Mouse (Mus musculus): ENCODE measurements at regions not wholly inside any gene's neighbourhood (a gene's known extent, or its start where the extent isn't known, plus 50 kb on each side); places are given as distances from the start of the nearest gene placed in this dataset.
A peak's percentile ranks its signal among the peaks of the same experiment; 100 is the strongest.

- Histone ChIP-seq H3K27ac (replicated peaks) (no peak overlapping the region), H3K4me2 (no peak overlapping the region), H3K4me1 (replicated peaks) (no peaks in the 10 kb centered on the region), H3K9me3 (no peaks in the 10 kb centered on the region), H3K9ac (no peak overlapping the region), H3K4me3 (no peak overlapping the region), H3K36me3 (no peaks in the 10 kb centered on the region), H3K27me3 (no peaks in the 10 kb centered on the region)
- WGBS, result 90% methylated on average over 6 of the region's 6 CpGs
- no peak for ATAC-seq (ENCODE audit: low read depth)
These were observed 163.2 kb upstream of the Fstl4 start for GRCm38 (mm10) chr11:52601196-52601595.

GRCm38 (mm10) chr11:52602061-52602561 lies 162.3 kb upstream of the Fstl4 start:
- H3K27ac ChIP-seq (replicated peaks), result no peak overlapping the region
- 73% methylated on average over 15 of the region's 15 CpGs for WGBS
- H3K9me3 ChIP-seq, result no peaks in the 10 kb centered on the region
- no peaks in the 10 kb centered on the region for H3K27me3 ChIP-seq
- H3K36me3 ChIP-seq, result no peaks in the 10 kb centered on the region
- H3K4me3 ChIP-seq, result no peak overlapping the region
- ATAC-seq (ENCODE audit: low read depth), result no peak
- H3K4me1 ChIP-seq (replicated peaks), result no peaks in the 10 kb centered on the region
- H3K4me2 ChIP-seq, result no peak overlapping the region
- H3K9ac ChIP-seq, result no peak overlapping the region

DNA sequence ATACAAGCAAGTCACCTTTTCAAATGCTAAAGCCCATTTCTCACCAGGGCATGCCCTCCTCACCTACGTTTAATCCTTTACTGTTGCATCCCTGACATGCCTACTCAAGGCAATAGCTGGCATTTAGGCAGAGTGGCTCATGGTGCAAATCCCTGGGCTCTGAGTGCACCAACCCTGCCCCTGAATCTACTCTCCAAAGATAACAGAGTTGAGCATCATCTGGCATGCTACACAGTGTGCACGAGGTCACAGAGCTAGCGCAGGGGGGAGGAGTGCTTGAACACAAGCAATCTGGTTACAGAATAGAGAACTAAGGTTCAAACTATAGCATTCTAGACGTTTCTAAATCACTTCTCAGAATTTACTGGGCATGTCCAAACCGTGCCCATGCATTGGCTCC lies 161.6 kb upstream of the Fstl4 start:
- no peaks in the 10 kb centered on the region for H3K4me1 ChIP-seq (replicated peaks)
- no peak overlapping the region for H3K4me3 ChIP-seq
- H3K27ac ChIP-seq (replicated peaks), result no peak overlapping the region
- no peak overlapping the region for H3K4me2 ChIP-seq
- H3K9me3 ChIP-seq, result no peaks in the 10 kb centered on the region
- ATAC-seq (ENCODE audit: low read depth), result no peak
- 79% methylated on average over 5 of the region's 5 CpGs for WGBS
- H3K27me3 ChIP-seq, result no peaks in the 10 kb centered on the region
- H3K9ac ChIP-seq, result no peak overlapping the region
- no peaks in the 10 kb centered on the region for H3K36me3 ChIP-seq

GRCm38 (mm10) chr11:52610681-52611165 lies 153.7 kb upstream of the Fstl4 start:
- 92% methylated on average over 1 of the region's 1 CpGs for WGBS
- H3K4me1 ChIP-seq (replicated peaks), result peaks cover 2% of the 10 kb centered on the region; the same call in 1 of the 2 replicates
- H3K4me3 ChIP-seq, result no peak overlapping the region
- H3K4me2 ChIP-seq, result no peak overlapping the region
- H3K27me3 ChIP-seq, result no peaks in the 10 kb centered on the region
- H3K9ac ChIP-seq, result no peak overlapping the region
- H3K9me3 ChIP-seq, result peaks cover 23% of the 10 kb centered on the region
- H3K36me3 ChIP-seq, result no peaks in the 10 kb centered on the region
- no peak for ATAC-seq (ENCODE audit: low read depth)
- no peak overlapping the region for H3K27ac ChIP-seq (replicated peaks)

- peaks cover 10% of the 10 kb centered on the region; the same call in 1 of the 2 replicates for H3K9me3 ChIP-seq
- H3K4me3 ChIP-seq, result no peak overlapping the region
- H3K27me3 ChIP-seq, result no peaks in the 10 kb centered on the region
- 43% methylated on average over 4 of the region's 4 CpGs for WGBS
- no peak for ATAC-seq (ENCODE audit: low read depth)
- H3K9ac ChIP-seq, result no peak overlapping the region
- no peak overlapping the region for H3K27ac ChIP-seq (replicated peaks)
- H3K4me2 ChIP-seq, result no peak overlapping the region
- peaks cover 25% of the 10 kb centered on the region for H3K4me1 ChIP-seq (replicated peaks)
- no peaks in the 10 kb centered on the region for H3K36me3 ChIP-seq
These were observed 148.8 kb upstream of the Fstl4 start for GRCm38 (mm10) chr11:52615622-52616021.

DNA sequence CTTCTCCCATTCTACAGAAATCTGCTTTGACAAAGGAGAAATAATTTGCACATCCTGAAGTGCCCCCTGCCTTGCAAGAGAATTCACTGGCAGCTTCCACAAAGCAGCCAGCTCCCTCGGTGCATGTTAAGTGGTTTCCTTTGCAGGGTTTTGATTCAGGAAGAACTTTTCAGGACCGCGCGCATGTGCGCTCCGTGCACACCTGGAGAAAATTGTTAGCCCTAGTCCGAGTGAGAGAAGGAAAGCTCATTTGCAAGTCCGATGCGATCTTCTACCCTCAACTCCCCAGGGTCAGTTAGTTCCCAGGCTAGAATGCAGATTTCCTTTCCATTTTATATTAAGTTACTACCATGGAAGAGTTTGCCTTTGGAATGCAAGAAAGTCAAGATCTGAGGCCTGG lies 145.8 kb upstream of the Fstl4 start:
- ATAC-seq (ENCODE audit: low read depth), result no peak
- Histone ChIP-seq H3K36me3 (no peaks in the 10 kb centered on the region), H3K9me3 (no peaks in the 10 kb centered on the region), H3K27ac (replicated peaks) (no peak overlapping the region), H3K4me3 (no peak overlapping the region), H3K27me3 (no peaks in the 10 kb centered on the region), H3K4me1 (replicated peaks) (peaks cover 25% of the 10 kb centered on the region), H3K9ac (no peak overlapping the region), H3K4me2 (no peak overlapping the region)
- WGBS, result 28% methylated on average over 9 of the region's 9 CpGs

DNA sequence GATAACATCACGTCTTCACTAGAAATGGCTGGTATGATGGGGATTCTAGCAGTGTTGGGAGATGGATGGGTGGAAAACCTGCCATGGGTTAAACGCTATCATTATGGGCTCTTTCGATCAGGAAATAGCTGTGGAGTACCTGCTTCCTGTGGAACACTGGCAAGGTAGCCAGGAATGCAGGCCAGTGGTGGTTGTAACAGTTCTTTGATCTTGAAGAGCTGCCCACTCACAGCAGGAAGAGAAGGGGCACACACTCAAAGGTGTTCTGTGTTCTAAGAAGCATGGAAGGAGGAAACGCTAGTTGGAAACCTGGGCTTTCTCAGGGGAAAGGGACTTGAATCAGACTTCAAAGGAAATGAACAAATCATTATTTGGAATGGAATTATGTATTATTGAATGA lies 141.6 kb upstream of the Fstl4 start:
- Histone ChIP-seq H3K4me1 (replicated peaks) (peaks cover 11% of the 10 kb centered on the region), H3K4me2 (no peak overlapping the region), H3K27ac (replicated peaks) (no peak overlapping the region), H3K36me3 (no peaks in the 10 kb centered on the region), H3K9ac (no peak overlapping the region), H3K9me3 (no peaks in the 10 kb centered on the region), H3K27me3 (no peaks in the 10 kb centered on the region), H3K4me3 (no peak overlapping the region)
- WGBS, result 60% methylated on average over 4 of the region's 4 CpGs
- no peak for ATAC-seq (ENCODE audit: low read depth)

GRCm38 (mm10) chr11:52628875-52629274 lies 135.6 kb upstream of the Fstl4 start:
- Histone ChIP-seq H3K4me3 (no peak overlapping the region), H3K9me3 (no peaks in the 10 kb centered on the region), H3K4me1 (replicated peaks) (no peaks in the 10 kb centered on the region), H3K36me3 (no peaks in the 10 kb centered on the region), H3K27ac (replicated peaks) (no peak overlapping the region), H3K9ac (no peak overlapping the region), H3K27me3 (no peaks in the 10 kb centered on the region), H3K4me2 (no peak overlapping the region)
- no peak for ATAC-seq (ENCODE audit: low read depth)
- WGBS, result 71% methylated on average over 2 of the region's 2 CpGs

DNA sequence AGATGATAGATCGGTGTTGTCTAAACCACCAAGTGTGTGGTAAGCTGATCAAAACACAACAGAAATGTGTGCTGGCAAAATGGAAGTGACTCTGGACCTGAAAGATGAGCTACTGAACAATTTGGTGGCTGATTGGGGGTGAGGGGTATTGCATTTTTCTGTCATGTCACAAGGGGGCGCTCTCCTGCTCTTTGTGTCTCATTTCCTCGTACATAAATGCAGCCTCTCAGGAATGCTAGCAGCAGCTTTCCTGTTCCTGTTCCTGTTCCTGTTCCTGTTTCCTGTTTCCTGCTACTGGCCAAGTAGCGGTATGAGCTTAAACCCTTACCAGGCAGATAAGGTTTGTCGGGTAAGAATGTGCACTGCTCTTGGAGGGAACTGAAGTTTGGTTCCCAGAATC lies 134.7 kb upstream of the Fstl4 start:
- H3K4me2 ChIP-seq, result no peak overlapping the region
- ATAC-seq (ENCODE audit: low read depth), result no peak
- H3K27ac ChIP-seq (replicated peaks), result no peak overlapping the region
- no peaks in the 10 kb centered on the region for H3K4me1 ChIP-seq (replicated peaks)
- H3K27me3 ChIP-seq, result no peaks in the 10 kb centered on the region
- WGBS, result 61% methylated on average over 5 of the region's 5 CpGs
- no peak overlapping the region for H3K9ac ChIP-seq
- no peak overlapping the region for H3K4me3 ChIP-seq
- no peaks in the 10 kb centered on the region for H3K9me3 ChIP-seq
- H3K36me3 ChIP-seq, result no peaks in the 10 kb centered on the region

GRCm38 (mm10) chr11:52631579-52631978 lies 132.9 kb upstream of the Fstl4 start:
- Histone ChIP-seq H3K9me3 (no peaks in the 10 kb centered on the region), H3K4me2 (no peak overlapping the region), H3K4me3 (no peak overlapping the region), H3K27me3 (no peaks in the 10 kb centered on the region), H3K36me3 (no peaks in the 10 kb centered on the region), H3K9ac (no peak overlapping the region), H3K27ac (replicated peaks) (no peak overlapping the region), H3K4me1 (replicated peaks) (peaks cover 14% of the 10 kb centered on the region)
- ATAC-seq (ENCODE audit: low read depth), result no peak
- WGBS, result 55% methylated on average over 3 of the region's 3 CpGs

DNA sequence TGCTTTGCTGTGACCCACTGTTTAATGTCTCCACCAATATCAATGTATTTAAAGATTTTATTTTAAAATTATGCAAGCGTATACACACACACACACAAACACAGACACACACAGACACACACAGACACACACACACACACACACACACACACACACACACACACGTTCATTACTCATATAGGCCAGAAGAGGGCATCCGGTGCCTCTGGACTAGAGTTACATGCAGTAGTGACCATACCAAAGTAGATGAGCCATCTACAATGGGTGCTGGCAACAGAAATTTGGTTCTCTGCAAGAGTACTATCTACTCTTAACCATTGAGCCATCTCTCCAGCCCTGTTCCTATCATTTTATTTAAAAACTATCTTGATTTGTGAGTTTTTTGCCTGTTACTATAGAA lies 130.2 kb upstream of the Fstl4 start:
- Histone ChIP-seq H3K9me3 (no peaks in the 10 kb centered on the region), H3K36me3 (no peaks in the 10 kb centered on the region), H3K27ac (replicated peaks) (no peak overlapping the region), H3K9ac (no peak overlapping the region), H3K4me1 (replicated peaks) (peaks cover 27% of the 10 kb centered on the region), H3K4me3 (no peak overlapping the region), H3K27me3 (no peaks in the 10 kb centered on the region), H3K4me2 (no peak overlapping the region)
- no peak for ATAC-seq (ENCODE audit: low read depth)
- WGBS, result 76% methylated on average over 3 of the region's 3 CpGs

- Histone ChIP-seq H3K4me1 (replicated peaks) (peaks cover 27% of the 10 kb centered on the region), H3K4me3 (no peak overlapping the region), H3K4me2 (peak overlapping the region; percentile 13; the same call in 1 of the 2 replicates), H3K9ac (no peak overlapping the region), H3K9me3 (no peaks in the 10 kb centered on the region), H3K27ac (replicated peaks) (no peak overlapping the region), H3K36me3 (no peaks in the 10 kb centered on the region), H3K27me3 (peaks cover 5% of the 10 kb centered on the region)
- 42% methylated on average over 13 of the region's 13 CpGs for WGBS
- peak; percentile 43; the same call in 1 of the 2 replicates for ATAC-seq (ENCODE audit: low read depth)
These were observed 128.6 kb upstream of the Fstl4 start for GRCm38 (mm10) chr11:52635716-52636389.

DNA sequence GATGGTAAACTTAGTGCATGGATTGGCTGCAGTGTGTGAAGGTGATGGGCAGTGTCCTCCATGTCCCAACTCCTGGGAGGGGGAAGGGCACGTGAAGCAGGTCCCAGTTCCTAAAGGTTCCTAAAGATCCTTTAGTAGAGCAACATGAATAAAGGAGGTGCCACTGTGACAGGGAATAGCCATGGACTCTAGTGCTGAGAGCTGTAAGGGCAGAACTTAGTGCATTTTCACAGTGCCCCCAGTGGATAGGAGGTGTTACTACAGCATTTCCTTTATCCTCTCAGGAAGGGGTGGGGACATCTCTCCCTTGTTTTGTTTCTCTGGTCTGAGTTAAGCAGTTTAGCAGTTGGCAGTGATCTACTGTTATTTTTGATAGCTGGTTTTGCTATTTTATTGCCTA lies 125.5 kb upstream of the Fstl4 start:
- Histone ChIP-seq H3K9ac (no peak overlapping the region), H3K9me3 (no peaks in the 10 kb centered on the region), H3K36me3 (no peaks in the 10 kb centered on the region), H3K4me2 (no peak overlapping the region), H3K27ac (replicated peaks) (no peak overlapping the region), H3K4me3 (no peak overlapping the region), H3K27me3 (peaks cover 14% of the 10 kb centered on the region), H3K4me1 (replicated peaks) (peaks cover 37% of the 10 kb centered on the region)
- WGBS, result 100% methylated on average over 1 of the region's 1 CpGs
- ATAC-seq (ENCODE audit: low read depth), result no peak
